Mouse (Mus musculus) forebrain, embryonic 14.5 days (tissue): ENCODE results near the gene Klhl34. TPM values are rescaled to one million over a fixed set of nuclear protein-coding genes. Genes with fewer than 3 reads are reported as not detected.
A peak's percentile ranks its signal among the peaks of the same experiment; 100 is the strongest.

Experiments used
- ATAC-seq: fragments of 200-750 bp; cut with Nextera tagmentation; 2 replicates; pipeline ENCODE4 v1.8.0; 2017; ENCODE audit warnings: mild to moderate bottlenecking, moderate library complexity
- DNase-seq: peaks from one replicate; pipeline ENCODE4 v3.0.0-alpha.2; 2015; ENCODE audit warnings: low spot score
- H3K27ac ChIP-seq: fragments of 300-500 bp; sonication (generic); 2 replicates; pipeline ENCODE4 v1.5.1; 2014; ENCODE audit warnings: low read depth, mild to moderate bottlenecking, control low read depth, low read length, moderate library complexity
- H3K27me3 ChIP-seq: fragments of 300-500 bp; sonication (generic); replicated peaks from 2 replicates; pipeline ENCODE4 v1.6.1; 2014; ENCODE audit warnings: low read length, control low read depth, mixed read lengths; ENCODE audit not compliant: control insufficient read depth, insufficient read depth
- H3K36me3 ChIP-seq: fragments of 300-500 bp; sonication (generic); 2 replicates; pipeline ENCODE4 v1.6.1; 2014; ENCODE audit warnings: low read length, control low read depth; ENCODE audit not compliant: control insufficient read depth, insufficient read depth
- H3K4me1 ChIP-seq: fragments of 300-500 bp; sonication (generic); 2 replicates; pipeline ENCODE4 v1.6.1; 2014; ENCODE audit warnings: antibody characterized with exemption, low read length, control low read depth; ENCODE audit not compliant: control insufficient read depth, insufficient read depth
- H3K4me2 ChIP-seq: fragments of 300-500 bp; sonication (generic); 2 replicates; pipeline ENCODE4 v1.6.1; 2014; ENCODE audit warnings: mild to moderate bottlenecking, control low read depth, low read length
- H3K4me3 ChIP-seq: fragments of 300-500 bp; sonication (generic); 2 replicates; pipeline ENCODE4 v1.5.1; 2014; ENCODE audit warnings: low read depth, low read length, control low read depth
- H3K9ac ChIP-seq: fragments of 300-500 bp; sonication (generic); 2 replicates; pipeline ENCODE4 v1.6.1; 2014; ENCODE audit warnings: mild to moderate bottlenecking, low read length, control low read depth, moderate library complexity
- H3K9me3 ChIP-seq: fragments of 300-500 bp; sonication (generic); replicated peaks from 2 replicates; pipeline ENCODE4 v1.6.1; 2016; ENCODE audit warnings: low read length, control low read depth, mixed read lengths; ENCODE audit not compliant: control insufficient read depth
- WGBS: fragments of 180-500 bp; shearing (Covaris S2); extraction: QIAGEN DNeasy Blood & Tissue Kit; methylation state at CpG from one replicate; pipeline ENCODE4 v1.1.7; 2014; 5-methylcytosine and 5-hydroxymethylcytosine counted together
- polyA plus RNA-seq: library from polyadenylated mRNA; unstranded; fragments of >200 nt; fragmentation: Nextera tagmentation; extraction: Ambion mirVana; gene quantifications from 2 replicates; pipeline ENCODE4 v1.2.1, GENCODE M21; 2014

Gene Klhl34
- polyA plus RNA-seq, result 1.2 TPM in 2 replicates

DNA sequence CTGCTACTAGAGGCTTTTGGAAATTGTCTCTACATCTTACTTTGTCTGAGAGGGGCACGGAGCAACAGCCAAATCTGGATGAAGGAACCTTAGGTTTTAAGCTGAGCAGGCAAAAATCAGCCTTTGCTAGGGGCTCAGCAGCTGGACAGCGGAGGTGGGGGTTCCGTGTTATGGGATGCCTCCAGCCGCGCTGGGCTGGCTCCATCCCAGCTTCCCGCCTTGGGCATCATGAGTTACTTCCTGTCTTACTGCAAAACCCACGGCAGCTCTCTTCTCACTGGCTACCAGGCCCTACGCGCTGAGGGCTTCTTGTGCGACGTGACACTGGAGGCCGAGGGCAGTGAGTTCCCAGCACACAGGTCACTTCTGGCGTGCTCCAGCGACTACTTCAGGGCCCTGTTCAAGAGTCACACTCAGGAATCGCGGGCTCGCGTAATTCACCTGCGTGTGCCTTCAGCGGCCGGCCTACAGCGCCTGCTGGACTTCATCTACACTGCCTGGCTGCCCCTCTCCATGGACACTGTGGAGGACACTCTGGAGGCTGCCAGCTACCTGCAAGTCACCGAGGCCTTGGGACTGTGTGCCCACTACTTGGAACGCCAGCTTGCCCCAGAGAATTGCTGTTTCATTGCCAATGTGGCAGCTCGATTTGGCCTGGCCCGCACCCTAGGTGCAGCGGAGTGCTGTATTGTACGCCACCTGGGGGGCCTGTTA lies at the start of gene Klhl34:
Gene Klhl34, plus strand, starts transcription at position 229 of the 714 bp plus-strand sequence.
- Histone ChIP-seq H3K9ac (peak within 1 kb of the TSS; percentile 47; the same call in 1 of the 2 replicates), H3K4me1 (no peaks in the 10 kb centered on the region), H3K9me3 (no peaks in the 10 kb centered on the region), H3K27me3 (no peaks in the 10 kb centered on the region), H3K4me3 (peak within 1 kb of the TSS; percentile 10; the same call in 1 of the 2 replicates), H3K4me2 (peak within 1 kb of the TSS; percentile 46), H3K27ac (no peak within 1 kb of the TSS), H3K36me3 (no peaks in the 10 kb centered on the region)
- WGBS, result 51% methylated on average over 28 of the region's 28 CpGs
- ATAC-seq (peak; percentile 38), DNase-seq (no peak)

GRCm38 (mm10) chrX:157801669-157802068 lies 16.6 kb upstream of the Klhl34 start:
- Histone ChIP-seq H3K4me2 (no peak overlapping the region), H3K9me3 (no peaks in the 10 kb centered on the region), H3K36me3 (no peaks in the 10 kb centered on the region), H3K9ac (no peak overlapping the region), H3K27me3 (no peaks in the 10 kb centered on the region), H3K4me1 (no peaks in the 10 kb centered on the region), H3K4me3 (no peak overlapping the region), H3K27ac (no peak overlapping the region)
- ATAC-seq, result no peak
- DNase-seq, result no peak
- 97% methylated on average over 2 of the region's 2 CpGs for WGBS

GRCm38 (mm10) chrX:157809721-157810120 lies 8.5 kb upstream of the Klhl34 start:
- no peak for DNase-seq
- no peaks in the 10 kb centered on the region for H3K9me3 ChIP-seq
- H3K4me2 ChIP-seq, result no peak overlapping the region
- no peaks in the 10 kb centered on the region for H3K27me3 ChIP-seq
- no peaks in the 10 kb centered on the region for H3K36me3 ChIP-seq
- H3K4me3 ChIP-seq, result no peak overlapping the region
- H3K27ac ChIP-seq, result no peak overlapping the region
- WGBS, result 73% methylated on average over 1 of the region's 1 CpGs
- no peak for ATAC-seq
- H3K9ac ChIP-seq, result no peak overlapping the region
- H3K4me1 ChIP-seq, result no peaks in the 10 kb centered on the region

DNA sequence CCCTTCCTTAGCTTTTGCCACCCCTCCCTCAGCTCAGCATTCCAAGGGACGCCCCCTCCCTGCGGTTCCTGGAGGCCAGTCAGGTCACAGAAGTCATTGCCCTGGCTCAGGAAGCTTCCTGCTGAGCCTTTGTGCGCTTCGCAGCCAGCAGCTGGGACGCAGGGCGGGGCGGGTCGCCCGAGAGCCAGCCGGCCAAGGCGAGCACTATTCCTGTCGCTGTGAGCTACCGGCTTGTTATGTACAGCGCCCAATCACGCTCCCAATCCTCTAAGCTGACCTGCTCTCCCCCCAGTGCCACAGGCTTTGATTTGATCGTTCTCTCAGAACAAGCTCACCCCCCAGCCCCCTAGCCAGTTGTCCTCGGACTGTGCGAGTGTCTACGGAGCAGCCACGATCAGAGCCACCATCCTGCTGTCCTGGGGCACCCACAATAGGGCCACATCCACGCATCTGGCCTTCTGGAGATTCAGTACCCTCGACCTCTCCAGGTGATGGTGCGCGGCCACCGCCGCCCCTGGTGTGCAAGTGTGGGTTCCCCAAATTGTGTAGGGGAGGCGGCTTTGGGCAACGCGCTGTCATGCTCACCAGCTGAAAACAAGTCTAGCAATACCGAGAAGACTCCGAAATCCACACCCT lies 546 bp upstream of the Klhl34 start:
- H3K4me2 ChIP-seq, result peak overlapping the region; percentile 46
- no peaks in the 10 kb centered on the region for H3K27me3 ChIP-seq
- no peaks in the 10 kb centered on the region for H3K4me1 ChIP-seq
- peak; percentile 25 for DNase-seq
- ATAC-seq, result peak; percentile 71
- no peaks in the 10 kb centered on the region for H3K36me3 ChIP-seq
- H3K4me3 ChIP-seq, result peak overlapping the region; percentile 10; the same call in 1 of the 2 replicates
- H3K9ac ChIP-seq, result peak overlapping the region; percentile 47; the same call in 1 of the 2 replicates
- H3K27ac ChIP-seq, result no peak overlapping the region
- WGBS, result 30% methylated on average over 31 of the region's 31 CpGs
- H3K9me3 ChIP-seq, result no peaks in the 10 kb centered on the region

- Histone ChIP-seq H3K4me3 (no peak overlapping the region), H3K9me3 (no peaks in the 10 kb centered on the region), H3K27me3 (no peaks in the 10 kb centered on the region), H3K27ac (no peak overlapping the region), H3K4me1 (no peaks in the 10 kb centered on the region), H3K9ac (no peak overlapping the region), H3K4me2 (no peak overlapping the region), H3K36me3 (no peaks in the 10 kb centered on the region)
- 88% methylated on average over 13 of the region's 13 CpGs for WGBS
- ATAC-seq (no peak; the same call in 1 of the 2 replicates), DNase-seq (no peak)
These were observed 656 bp downstream of the Klhl34 start for GRCm38 (mm10) chrX:157818921-157819260.

- no peak overlapping the region for H3K4me2 ChIP-seq
- no peak overlapping the region for H3K4me3 ChIP-seq
- no peak overlapping the region for H3K27ac ChIP-seq
- DNase-seq, result no peak
- H3K9ac ChIP-seq, result no peak overlapping the region
- no peaks in the 10 kb centered on the region for H3K27me3 ChIP-seq
- H3K36me3 ChIP-seq, result no peaks in the 10 kb centered on the region
- WGBS, result 66% methylated on average over 4 of the region's 4 CpGs
- H3K9me3 ChIP-seq, result no peaks in the 10 kb centered on the region
- no peak for ATAC-seq
- H3K4me1 ChIP-seq, result no peaks in the 10 kb centered on the region
These were observed 11.7 kb downstream of the Klhl34 start for GRCm38 (mm10) chrX:157829983-157830382.

Other genes starting within 250 kb of the Klhl34 start
- 2.7 and 3.1 TPM in 2 replicates for gene Yy2, start 249.4 kb upstream of the Klhl34 start, polyA plus RNA-seq
- 27.9 and 30.6 TPM in 2 replicates for gene Mbtps2, start 219.7 kb upstream of the Klhl34 start, polyA plus RNA-seq
- gene Smpx, start 119.5 kb upstream of the Klhl34 start, polyA plus RNA-seq, result not detected in 2 replicates
- gene Cnksr2, start 224.9 kb downstream of the Klhl34 start, polyA plus RNA-seq, result 5.6 and 9.2 TPM in 2 replicates